Mouse (Mus musculus) testis, adult 2 months (tissue): ENCODE results near the gene Zfr.

Experiments
- CTCF ChIP-seq: fragments of 200-500 bp; IDR thresholded peaks from 2 replicates; pipeline ENCODE4 v1.5.1; 2012; ENCODE audit warnings: low read depth, mild to moderate bottlenecking, inconsistent platforms, low read length, moderate library complexity; ENCODE audit not compliant: control insufficient read depth, insufficient read depth, insufficient replicate concordance
- POLR2A ChIP-seq: fragments of 200-500 bp; IDR thresholded peaks from 2 replicates; pipeline ENCODE4 v1.6.1; 2012; ENCODE audit warnings: low read depth, mild to moderate bottlenecking, inconsistent platforms, low read length, moderate library complexity; ENCODE audit not compliant: control insufficient read depth

GRCm38 (mm10) chr15:12147423-12147822 is 29.8 kb downstream of the Zfr start:
- TF ChIP-seq POLR2A = no peak
- no peak for TF ChIP-seq CTCF
